Mouse (Mus musculus): ENCODE measurements around the gene Elavl2.

Gene Elavl2

GRCm38 (mm10) chr4:91400423-91400822 is at the start of gene Elavl2:
Gene Elavl2 (minus strand): TSS chr4:91400785.
- DNase-seq (ENCODE audit: low read depth in 1 of 2, low spot score in 2 of 2), result no peak

DNA sequence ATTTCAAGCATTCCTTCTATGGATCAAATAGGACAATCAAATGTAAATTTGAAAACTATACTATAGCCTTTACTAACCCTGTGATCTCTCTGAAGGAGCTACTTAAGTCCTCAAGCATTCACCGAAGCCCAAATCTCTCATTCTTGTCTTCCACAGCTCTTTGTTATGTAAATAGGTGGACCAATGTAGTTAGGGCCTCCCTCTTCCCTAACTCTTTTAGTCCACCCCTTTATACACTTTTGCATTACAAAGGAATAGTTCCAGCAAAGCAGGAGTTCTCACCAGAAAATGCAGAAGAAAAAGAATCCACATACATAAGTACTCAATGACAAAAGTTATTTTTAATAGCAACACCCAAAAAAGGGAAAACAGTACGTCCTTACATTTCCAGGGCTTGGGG is 47.3 kb upstream of the Elavl2 start:
- no peak for DNase-seq (ENCODE audit: low read depth in 1 of 2, low spot score in 2 of 2)

DNA sequence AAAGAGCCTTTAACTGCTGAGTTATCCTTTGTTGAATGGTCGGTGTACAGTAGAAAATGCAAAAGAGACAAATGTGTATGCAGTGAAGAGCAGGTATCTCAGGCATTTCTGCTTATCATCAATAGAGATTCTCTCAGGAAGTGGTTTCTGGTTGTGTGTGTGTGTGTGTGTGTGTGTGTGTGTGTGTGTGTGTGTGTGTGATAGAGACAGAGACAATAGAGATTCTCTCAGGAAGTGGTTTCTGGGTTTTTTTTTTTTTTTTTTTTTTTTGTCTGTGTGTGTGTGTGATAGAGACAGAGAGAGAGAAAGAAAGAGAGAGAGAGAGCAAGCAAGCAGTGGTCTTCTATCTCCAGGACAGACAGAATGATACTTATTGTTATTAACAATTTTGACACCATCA is 15.0 kb upstream of the Elavl2 start:
- no peak for DNase-seq (ENCODE audit: low read depth in 1 of 2, low spot score in 2 of 2)

GRCm38 (mm10) chr4:91405047-91405446 is 4.5 kb upstream of the Elavl2 start:
- DNase-seq (ENCODE audit: low read depth in 1 of 2, low spot score in 2 of 2), result no peak

GRCm38 (mm10) chr4:91399510-91400196 is 932 bp downstream of the Elavl2 start:
- DNase-seq (ENCODE audit: low read depth in 1 of 2, low spot score in 2 of 2), result no peak

DNA sequence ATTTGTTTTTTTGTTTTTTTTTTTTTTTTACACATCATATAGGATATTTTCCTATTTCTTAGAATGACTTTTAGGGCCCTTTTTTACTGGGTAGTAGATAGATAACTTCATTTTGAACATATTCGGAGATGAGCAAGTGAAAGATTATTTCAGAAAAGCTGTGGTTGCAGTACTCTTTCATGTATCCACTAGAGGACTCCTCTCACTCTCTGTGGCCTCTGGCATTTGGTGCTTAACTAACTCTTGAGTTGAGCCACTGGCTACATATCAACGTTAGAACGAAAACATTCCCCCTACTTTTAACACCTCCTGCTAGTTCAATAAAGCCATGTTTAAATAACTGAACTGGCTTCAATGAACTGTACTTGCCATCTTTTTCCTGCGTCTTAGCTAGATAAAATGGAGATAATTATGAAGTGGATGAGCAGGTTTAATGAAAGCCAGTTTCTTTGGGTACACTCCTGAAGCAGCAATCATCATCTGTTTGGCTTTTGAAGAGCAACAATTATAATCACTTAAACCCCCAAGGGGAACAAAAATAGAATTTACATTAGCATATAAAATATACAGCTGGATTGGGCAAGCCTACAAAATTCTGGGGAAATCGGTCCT is 8.5 kb downstream of the Elavl2 start:
- DNase-seq (ENCODE audit: low read depth in 1 of 2, low spot score in 2 of 2), result no peak

DNA sequence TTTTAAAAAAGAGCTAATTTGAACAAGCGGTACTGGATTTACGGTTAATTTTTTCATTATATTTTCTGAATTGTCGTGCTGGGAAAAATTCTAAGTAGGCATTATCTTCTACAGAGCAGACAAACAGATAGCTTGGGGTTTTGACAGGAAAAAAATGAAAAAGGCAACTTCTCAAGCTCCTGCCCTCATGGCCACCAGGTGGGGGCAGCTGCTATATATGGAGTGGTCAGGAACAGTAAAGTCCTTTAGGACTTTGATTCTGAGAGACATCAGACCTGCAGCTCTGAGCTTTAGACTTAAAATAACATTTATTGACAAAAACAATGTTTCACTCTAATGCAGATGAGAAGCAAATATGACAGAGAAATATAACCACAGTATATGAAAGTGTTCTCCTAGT is 12.9 kb downstream of the Elavl2 start:
- no peak for DNase-seq (ENCODE audit: low read depth in 1 of 2, low spot score in 2 of 2)

GRCm38 (mm10) chr4:91381201-91381627 is 19.4 kb downstream of the Elavl2 start:
- no peak for DNase-seq (ENCODE audit: low read depth in 1 of 2, low spot score in 2 of 2)

- DNase-seq (ENCODE audit: low read depth in 1 of 2, low spot score in 2 of 2), result no peak
Measured at GRCm38 (mm10) chr4:91380341-91381117, 20.1 kb downstream of the Elavl2 start.

DNA sequence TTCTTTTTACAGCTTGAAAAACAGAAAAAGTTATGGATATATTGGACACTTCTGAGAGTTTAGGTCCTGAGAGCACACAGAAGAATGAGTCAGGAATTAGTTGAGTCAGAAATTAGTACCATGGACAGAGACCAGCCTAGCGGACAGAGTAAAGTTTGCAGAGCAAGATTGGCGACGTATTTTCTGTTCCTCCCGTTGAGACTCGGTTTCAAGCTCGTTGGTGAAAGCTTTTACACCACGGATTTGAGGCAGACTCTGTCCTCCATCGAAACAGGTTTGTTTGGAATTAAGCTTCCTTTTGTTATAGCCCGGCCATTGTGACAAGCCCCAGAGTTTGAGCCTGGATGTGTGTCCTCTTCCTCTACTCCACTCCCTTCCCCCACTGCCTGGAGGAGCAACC is 21.0 kb downstream of the Elavl2 start:
- no peak for DNase-seq (ENCODE audit: low read depth in 1 of 2, low spot score in 2 of 2)

- no peak for DNase-seq (ENCODE audit: low read depth in 1 of 2, low spot score in 2 of 2)
Measured at GRCm38 (mm10) chr4:91376317-91376910, 24.2 kb downstream of the Elavl2 start.

- no peak for DNase-seq (ENCODE audit: low read depth in 1 of 2, low spot score in 2 of 2)
Measured at GRCm38 (mm10) chr4:91375372-91375687, 25.3 kb downstream of the Elavl2 start.

DNA sequence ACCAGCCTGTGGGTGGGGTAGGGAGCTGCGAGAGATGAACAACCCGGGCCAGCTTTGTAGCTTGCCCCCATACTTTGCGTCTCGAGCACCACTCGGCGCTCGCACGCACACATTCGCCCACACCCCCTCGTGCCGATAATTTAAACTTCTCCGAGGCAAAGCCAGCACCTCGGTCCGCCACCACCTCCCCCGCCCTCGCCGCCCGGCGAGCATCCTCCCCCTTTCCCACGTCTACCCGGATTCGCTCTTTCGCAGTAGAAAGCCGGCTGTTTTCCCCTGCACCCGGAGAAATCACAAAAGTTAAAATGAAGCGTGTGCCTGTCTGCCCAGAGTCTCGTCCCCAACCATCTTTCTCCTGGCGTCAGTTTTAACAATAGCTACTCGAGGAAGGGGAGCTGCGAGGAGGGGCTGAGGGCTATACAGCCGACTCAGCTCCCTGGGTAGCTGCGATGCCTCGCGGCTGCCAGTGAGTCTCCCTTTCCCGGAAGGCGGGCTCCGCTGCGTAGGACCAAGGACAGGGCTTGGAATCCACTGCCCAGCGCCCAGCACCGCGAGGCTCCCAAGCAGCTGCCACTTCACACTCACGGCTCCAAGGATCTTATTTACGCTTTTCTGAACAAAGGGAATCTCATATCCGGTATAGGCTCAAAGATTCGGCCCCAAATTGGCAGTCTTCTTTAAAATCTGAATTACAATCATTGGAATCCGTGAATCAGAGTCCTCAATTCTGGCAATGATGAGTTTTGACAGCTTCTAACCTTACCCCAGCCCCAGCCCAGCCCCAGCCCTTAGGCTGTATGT is 25.8 kb downstream of the Elavl2 start:
- no peak for DNase-seq (ENCODE audit: low read depth in 1 of 2, low spot score in 2 of 2)

DNA sequence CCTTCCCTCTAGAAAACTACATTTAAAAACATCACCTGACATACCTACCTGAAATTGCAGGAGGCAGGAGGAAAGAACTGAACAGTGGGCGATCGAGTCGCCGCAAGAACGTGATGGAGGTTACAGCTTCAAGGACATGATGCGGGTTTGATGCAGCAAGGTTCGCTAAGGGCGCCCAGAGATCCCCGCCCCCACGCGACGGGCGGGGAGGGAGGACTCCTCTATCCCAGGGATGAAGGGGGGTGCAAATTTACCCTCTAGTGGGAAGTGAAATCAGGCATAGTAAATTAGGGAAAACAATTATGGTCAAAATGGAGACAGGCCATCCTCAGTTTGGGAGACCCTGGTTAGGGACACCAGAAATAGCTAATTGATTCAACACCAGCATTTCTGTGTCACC is 27.7 kb downstream of the Elavl2 start:
- DNase-seq (ENCODE audit: low read depth in 1 of 2, low spot score in 2 of 2), result no peak

- DNase-seq (ENCODE audit: low read depth in 1 of 2, low spot score in 2 of 2), result no peak
Measured at GRCm38 (mm10) chr4:91371819-91372215, 28.8 kb downstream of the Elavl2 start.

DNA sequence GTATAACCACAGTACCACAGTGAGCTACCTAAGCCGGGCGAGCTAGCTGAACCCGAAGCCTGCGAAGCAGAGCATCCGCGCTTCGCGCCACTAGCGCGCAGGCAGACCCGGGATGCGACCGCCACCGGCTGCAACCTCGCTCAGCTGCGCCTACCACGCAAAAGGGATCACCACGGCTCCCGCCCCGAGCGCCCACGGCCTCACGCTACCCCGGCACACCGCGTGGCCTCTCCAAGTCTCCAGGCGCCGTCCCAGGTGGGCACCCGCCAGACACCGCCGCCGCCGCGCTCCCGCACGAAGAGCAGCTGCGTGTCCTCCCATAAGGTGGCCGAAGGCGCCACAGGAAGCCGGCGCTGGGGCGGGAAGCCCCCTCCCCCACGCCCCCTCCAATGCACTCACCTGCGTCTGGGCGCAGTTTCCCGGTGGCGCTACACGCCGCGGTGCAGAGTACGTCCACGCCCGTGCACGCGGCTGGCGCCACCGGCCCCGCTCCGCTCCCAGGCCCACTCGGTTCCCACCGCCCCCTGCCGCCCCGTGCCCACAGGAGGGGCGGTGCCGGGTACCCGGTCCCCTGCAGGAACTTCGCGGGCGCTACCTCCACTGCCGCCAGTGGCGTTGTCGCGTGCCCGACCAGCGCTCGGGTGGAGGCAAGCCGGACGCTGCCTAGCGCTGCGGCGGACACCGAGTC is 29.3 kb downstream of the Elavl2 start:
- DNase-seq (ENCODE audit: low read depth in 1 of 2, low spot score in 2 of 2), result no peak

GRCm38 (mm10) chr4:91365276-91365675 is 35.3 kb downstream of the Elavl2 start:
- no peak for DNase-seq (ENCODE audit: low read depth in 1 of 2, low spot score in 2 of 2)

GRCm38 (mm10) chr4:91363963-91364362 is 36.6 kb downstream of the Elavl2 start:
- no peak for DNase-seq (ENCODE audit: low read depth in 1 of 2, low spot score in 2 of 2)

GRCm38 (mm10) chr4:91362520-91362919 is 38.1 kb downstream of the Elavl2 start:
- DNase-seq (ENCODE audit: low read depth in 1 of 2, low spot score in 2 of 2), result no peak

- no peak for DNase-seq (ENCODE audit: low read depth in 1 of 2, low spot score in 2 of 2)
Measured at GRCm38 (mm10) chr4:91353138-91353537, 47.4 kb downstream of the Elavl2 start.

DNA sequence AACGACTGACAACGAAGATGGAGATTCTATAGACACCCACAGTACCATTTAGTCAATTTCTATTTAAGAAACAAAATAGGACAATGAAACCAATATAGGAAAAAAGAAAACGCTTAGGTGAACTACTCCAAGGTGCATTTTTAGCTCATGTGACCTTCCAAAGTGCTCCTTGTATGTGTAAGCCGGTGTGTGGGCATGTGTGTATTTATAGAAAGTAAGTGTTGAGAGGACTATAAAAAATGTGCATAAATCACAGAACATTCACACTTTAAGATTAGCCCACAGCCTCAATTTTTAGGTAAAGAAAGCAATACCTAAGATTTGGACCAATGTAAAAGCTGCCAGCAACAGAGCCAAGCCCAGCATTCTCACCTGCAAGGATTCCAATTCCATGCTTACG is 51.0 kb downstream of the Elavl2 start:
- no peak for DNase-seq (ENCODE audit: low read depth in 1 of 2, low spot score in 2 of 2)
